Mouse (Mus musculus) CH12.LX (cell line): ENCODE data around the gene Hist1h4d.
A peak's percentile ranks its signal among the peaks of the same experiment; 100 is the strongest.
"Not testable (repeated sequence)": the region's sequence is repeated elsewhere in the genome, so short reads cannot be mapped to it uniquely, and the experiment has no call there.

Source experiments
- CTCF ChIP-seq, 2 experiments: IDR thresholded peaks in 1 of 2; conservative IDR thresholded peaks in 1 of 2; 2 replicates each; pipeline ENCODE4 v1.5.1; 2011 to 2012; ENCODE audit warnings: low read depth in 2 of 2, low read length in 2 of 2, improper control_type of control experiment in 1 of 2, inconsistent platforms in 1 of 2, mild to moderate bottlenecking in 1 of 2, moderate library complexity in 1 of 2
- EP300 ChIP-seq: IDR thresholded peaks from 2 replicates; pipeline ENCODE4 v1.6.1; 2011; ENCODE audit warnings: low read length, improper control_type of control experiment
- KAT2A ChIP-seq: IDR thresholded peaks from 2 replicates; pipeline ENCODE4 v1.6.1; 2012; ENCODE audit warnings: low read length, improper control_type of control experiment, inconsistent platforms; ENCODE audit not compliant: insufficient replicate concordance
- MAX ChIP-seq: IDR thresholded peaks from 2 replicates; pipeline ENCODE4 v1.6.1; 2011; ENCODE audit warnings: low read length, improper control_type of control experiment
- MXI1 ChIP-seq: IDR thresholded peaks from 2 replicates; pipeline ENCODE4 v1.6.1; 2011; ENCODE audit warnings: mild to moderate bottlenecking, low read depth, low read length, improper control_type of control experiment
- MYC ChIP-seq: IDR thresholded peaks from 2 replicates; pipeline ENCODE4 v1.6.1; 2011; ENCODE audit warnings: low read depth, mild to moderate bottlenecking, improper control_type of control experiment, low read length
- PAX5 ChIP-seq: IDR thresholded peaks from 2 replicates; pipeline ENCODE4 v1.6.1; 2012; ENCODE audit warnings: low read length, inconsistent platforms, mixed read lengths
- POLR2A ChIP-seq: IDR thresholded peaks from 2 replicates; pipeline ENCODE4 v1.6.1; 2011; ENCODE audit warnings: low read depth, mild to moderate bottlenecking, improper control_type of control experiment, low read length
- POLR2AphosphoS2 ChIP-seq: IDR thresholded peaks from 2 replicates; pipeline ENCODE4 v1.6.1; 2011; ENCODE audit warnings: low read depth, low read length, improper control_type of control experiment
- SMC3 ChIP-seq: IDR thresholded peaks from 2 replicates; pipeline ENCODE4 v1.6.1; 2011; ENCODE audit warnings: low read depth, low read length, improper control_type of control experiment
- ZC3H11A ChIP-seq: IDR thresholded peaks from 2 replicates; pipeline ENCODE4 v1.6.1; 2012; ENCODE audit warnings: low read depth, mild to moderate bottlenecking, inconsistent platforms, low read length, improper control_type of control experiment

DNA sequence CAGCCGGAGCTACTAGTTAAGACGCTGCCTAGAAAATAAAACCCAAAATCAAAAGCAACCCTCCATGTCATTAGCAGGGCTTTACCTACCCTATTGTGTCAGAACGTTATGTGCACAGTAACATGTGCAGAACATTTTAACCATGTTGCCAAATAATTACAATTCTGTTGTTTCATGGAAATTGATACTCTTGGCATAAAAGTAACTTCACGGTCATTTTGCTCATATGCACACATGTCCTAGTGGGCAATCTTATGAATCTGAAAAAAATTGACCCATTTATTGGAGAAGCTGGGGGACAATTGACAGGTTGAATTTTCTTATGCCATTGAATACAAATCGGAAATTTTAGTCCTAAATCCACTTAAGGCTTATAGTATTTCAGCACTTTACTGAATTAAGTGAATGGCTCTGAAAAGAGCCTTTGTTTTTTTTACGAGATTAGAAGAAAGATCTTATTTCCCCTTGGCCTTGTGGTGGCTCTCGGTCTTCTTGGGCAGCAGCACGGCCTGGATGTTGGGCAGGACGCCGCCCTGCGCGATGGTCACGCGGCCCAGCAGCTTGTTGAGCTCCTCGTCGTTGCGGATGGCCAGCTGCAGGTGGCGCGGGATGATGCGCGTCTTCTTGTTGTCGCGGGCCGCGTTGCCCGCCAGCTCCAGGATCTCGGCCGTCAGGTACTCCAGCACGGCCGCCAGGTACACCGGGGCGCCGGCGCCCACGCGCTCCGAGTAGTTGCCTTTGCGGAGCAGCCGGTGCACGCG is 11.0 kb upstream of the Hist1h4d start:
- not testable (repeated sequence) for TF ChIP-seq CTCF (conservative IDR thresholded peaks at IDR 0.05 in 1 of 2, IDR thresholded peaks at IDR 0.05 in 1 of 2; ENCODE audit: low read depth in 2 of 2, low read length in 2 of 2); SMC3; MYC; EP300; ZC3H11A; MAX; PAX5; KAT2A; MXI1
- TF ChIP-seq POLR2A: peak; percentile 72
- TF ChIP-seq POLR2AphosphoS2: peak; percentile 98
